Mouse (Mus musculus): ENCODE measurements around the gene Ppp2r5e. TPM values are rescaled to one million over a fixed set of nuclear protein-coding genes. Genes with fewer than 3 reads are reported as not detected.

Ppp2r5e gene
- polyA plus RNA-seq, 1 experiment from 2014 or later = 23.3 TPM

- 97% methylated on average over 8 of the region's 8 CpGs for WGBS
- no peaks in the 10 kb centered on the region for H3K36me3 ChIP-seq (ENCODE audit: control insufficient read depth, insufficient read depth, low read length)
- ATAC-seq (ENCODE audit: low FRiP score) = no peak
- no peaks in the 10 kb centered on the region for H3K4me1 ChIP-seq (replicated peaks; ENCODE audit: control insufficient read depth, insufficient read depth, low read length)
- H3K4me2 ChIP-seq (replicated peaks; ENCODE audit: low read depth, low read length) = no peak overlapping the region
- no peak overlapping the region for H3K9ac ChIP-seq (ENCODE audit: low read depth, low read length)
- H3K9me3 ChIP-seq (ENCODE audit: control insufficient read depth, low read length) = no peaks in the 10 kb centered on the region
- H3K4me3 ChIP-seq (ENCODE audit: low read depth, low read length) = no peak overlapping the region
- H3K27ac ChIP-seq (ENCODE audit: low read depth, low read length) = no peak overlapping the region
- DNase-seq (ENCODE audit: low spot score) = no peak
- no peaks in the 10 kb centered on the region for H3K27me3 ChIP-seq (ENCODE audit: control insufficient read depth, insufficient read depth, low read length)
These were observed 116.0 kb downstream of the Ppp2r5e start for GRCm38 (mm10) chr12:75480031-75480430.

- no peak overlapping the region for H3K27ac ChIP-seq (ENCODE audit: low read depth, low read length)
- ATAC-seq (ENCODE audit: low FRiP score) (no peak), DNase-seq (ENCODE audit: low spot score) (no peak)
- no peak overlapping the region for H3K4me2 ChIP-seq (replicated peaks; ENCODE audit: low read depth, low read length)
- H3K4me3 ChIP-seq (ENCODE audit: low read depth, low read length) = no peak overlapping the region
- no peaks in the 10 kb centered on the region for H3K27me3 ChIP-seq (ENCODE audit: control insufficient read depth, insufficient read depth, low read length)
- 86% methylated on average over 8 of the region's 8 CpGs for WGBS
- no peaks in the 10 kb centered on the region for H3K4me1 ChIP-seq (replicated peaks; ENCODE audit: control insufficient read depth, insufficient read depth, low read length)
- no peaks in the 10 kb centered on the region for H3K9me3 ChIP-seq (ENCODE audit: control insufficient read depth, low read length)
- no peak overlapping the region for H3K9ac ChIP-seq (ENCODE audit: low read depth, low read length)
- H3K36me3 ChIP-seq (ENCODE audit: control insufficient read depth, insufficient read depth, low read length) = no peaks in the 10 kb centered on the region
These were observed 116.6 kb downstream of the Ppp2r5e start for GRCm38 (mm10) chr12:75479375-75479898.

GRCm38 (mm10) chr12:75478596-75478995 is 117.4 kb downstream of the Ppp2r5e start:
- no peak overlapping the region for H3K4me3 ChIP-seq (ENCODE audit: low read depth, low read length)
- H3K27ac ChIP-seq (ENCODE audit: low read depth, low read length) = no peak overlapping the region
- H3K4me1 ChIP-seq (replicated peaks; ENCODE audit: control insufficient read depth, insufficient read depth, low read length) = no peaks in the 10 kb centered on the region
- H3K27me3 ChIP-seq (ENCODE audit: control insufficient read depth, insufficient read depth, low read length) = no peaks in the 10 kb centered on the region
- DNase-seq (ENCODE audit: low spot score) (no peak), ATAC-seq (ENCODE audit: low FRiP score) (no peak)
- 90% methylated on average over 3 of the region's 3 CpGs for WGBS
- no peak overlapping the region for H3K9ac ChIP-seq (ENCODE audit: low read depth, low read length)
- H3K36me3 ChIP-seq (ENCODE audit: control insufficient read depth, insufficient read depth, low read length) = no peaks in the 10 kb centered on the region
- H3K9me3 ChIP-seq (ENCODE audit: control insufficient read depth, low read length) = no peaks in the 10 kb centered on the region
- H3K4me2 ChIP-seq (replicated peaks; ENCODE audit: low read depth, low read length) = no peak overlapping the region

- H3K9ac ChIP-seq (ENCODE audit: low read depth, low read length) = no peak overlapping the region
- no peaks in the 10 kb centered on the region for H3K36me3 ChIP-seq (ENCODE audit: control insufficient read depth, insufficient read depth, low read length)
- no peak for ATAC-seq (ENCODE audit: low FRiP score)
- H3K27ac ChIP-seq (ENCODE audit: low read depth, low read length) = no peak overlapping the region
- H3K27me3 ChIP-seq (ENCODE audit: control insufficient read depth, insufficient read depth, low read length) = no peaks in the 10 kb centered on the region
- H3K4me2 ChIP-seq (replicated peaks; ENCODE audit: low read depth, low read length) = no peak overlapping the region
- WGBS = 67% methylated on average over 4 of the region's 4 CpGs
- H3K9me3 ChIP-seq (ENCODE audit: control insufficient read depth, low read length) = no peaks in the 10 kb centered on the region
- H3K4me1 ChIP-seq (replicated peaks; ENCODE audit: control insufficient read depth, insufficient read depth, low read length) = no peaks in the 10 kb centered on the region
- no peak overlapping the region for H3K4me3 ChIP-seq (ENCODE audit: low read depth, low read length)
- no peak for DNase-seq (ENCODE audit: low spot score)
These were observed 117.9 kb downstream of the Ppp2r5e start for GRCm38 (mm10) chr12:75478117-75478516.

GRCm38 (mm10) chr12:75473021-75473420 is 123.0 kb downstream of the Ppp2r5e start:
- Histone ChIP-seq H3K36me3 (ENCODE audit: control insufficient read depth, insufficient read depth, low read length) (no peaks in the 10 kb centered on the region), H3K4me3 (ENCODE audit: low read depth, low read length) (no peak overlapping the region), H3K9ac (ENCODE audit: low read depth, low read length) (no peak overlapping the region), H3K4me1 (replicated peaks; ENCODE audit: control insufficient read depth, insufficient read depth, low read length) (no peaks in the 10 kb centered on the region), H3K27ac (ENCODE audit: low read depth, low read length) (no peak overlapping the region), H3K4me2 (replicated peaks; ENCODE audit: low read depth, low read length) (no peak overlapping the region), H3K9me3 (ENCODE audit: control insufficient read depth, low read length) (no peaks in the 10 kb centered on the region), H3K27me3 (ENCODE audit: control insufficient read depth, insufficient read depth, low read length) (no peaks in the 10 kb centered on the region)
- no peak for DNase-seq (ENCODE audit: low spot score)
- no peak for ATAC-seq (ENCODE audit: low FRiP score)
- 90% methylated on average over 2 of the region's 2 CpGs for WGBS

GRCm38 (mm10) chr12:75472107-75472506 is 123.9 kb downstream of the Ppp2r5e start:
- no peaks in the 10 kb centered on the region for H3K27me3 ChIP-seq (ENCODE audit: control insufficient read depth, insufficient read depth, low read length)
- H3K4me1 ChIP-seq (replicated peaks; ENCODE audit: control insufficient read depth, insufficient read depth, low read length) = no peaks in the 10 kb centered on the region
- DNase-seq (ENCODE audit: low spot score) (no peak), ATAC-seq (ENCODE audit: low FRiP score) (no peak)
- H3K4me3 ChIP-seq (ENCODE audit: low read depth, low read length) = no peak overlapping the region
- no peak overlapping the region for H3K9ac ChIP-seq (ENCODE audit: low read depth, low read length)
- H3K9me3 ChIP-seq (ENCODE audit: control insufficient read depth, low read length) = no peaks in the 10 kb centered on the region
- H3K27ac ChIP-seq (ENCODE audit: low read depth, low read length) = no peak overlapping the region
- H3K4me2 ChIP-seq (replicated peaks; ENCODE audit: low read depth, low read length) = no peak overlapping the region
- H3K36me3 ChIP-seq (ENCODE audit: control insufficient read depth, insufficient read depth, low read length) = no peaks in the 10 kb centered on the region
- 94% methylated on average over 3 of the region's 3 CpGs for WGBS

GRCm38 (mm10) chr12:75467814-75468213 is 128.2 kb downstream of the Ppp2r5e start:
- Histone ChIP-seq H3K4me3 (ENCODE audit: low read depth, low read length) (no peak overlapping the region), H3K4me2 (replicated peaks; ENCODE audit: low read depth, low read length) (no peak overlapping the region), H3K9ac (ENCODE audit: low read depth, low read length) (no peak overlapping the region), H3K4me1 (replicated peaks; ENCODE audit: control insufficient read depth, insufficient read depth, low read length) (no peaks in the 10 kb centered on the region), H3K27me3 (ENCODE audit: control insufficient read depth, insufficient read depth, low read length) (no peaks in the 10 kb centered on the region), H3K36me3 (ENCODE audit: control insufficient read depth, insufficient read depth, low read length) (peaks cover 3% of the 10 kb centered on the region; the same call in 1 of the 2 replicates), H3K27ac (ENCODE audit: low read depth, low read length) (no peak overlapping the region), H3K9me3 (ENCODE audit: control insufficient read depth, low read length) (no peaks in the 10 kb centered on the region)
- WGBS = 92% methylated on average over 6 of the region's 6 CpGs
- ATAC-seq (ENCODE audit: low FRiP score) = no peak
- no peak for DNase-seq (ENCODE audit: low spot score)

- H3K36me3 ChIP-seq (ENCODE audit: control insufficient read depth, insufficient read depth, low read length) = peaks cover 3% of the 10 kb centered on the region; the same call in 1 of the 2 replicates
- H3K9me3 ChIP-seq (ENCODE audit: control insufficient read depth, low read length) = no peaks in the 10 kb centered on the region
- no peak overlapping the region for H3K4me2 ChIP-seq (replicated peaks; ENCODE audit: low read depth, low read length)
- ATAC-seq (ENCODE audit: low FRiP score) (no peak), DNase-seq (ENCODE audit: low spot score) (no peak)
- H3K9ac ChIP-seq (ENCODE audit: low read depth, low read length) = no peak overlapping the region
- no peak overlapping the region for H3K27ac ChIP-seq (ENCODE audit: low read depth, low read length)
- no peaks in the 10 kb centered on the region for H3K27me3 ChIP-seq (ENCODE audit: control insufficient read depth, insufficient read depth, low read length)
- no peaks in the 10 kb centered on the region for H3K4me1 ChIP-seq (replicated peaks; ENCODE audit: control insufficient read depth, insufficient read depth, low read length)
- no peak overlapping the region for H3K4me3 ChIP-seq (ENCODE audit: low read depth, low read length)
- WGBS = 88% methylated on average over 5 of the region's 5 CpGs
These were observed 128.9 kb downstream of the Ppp2r5e start for GRCm38 (mm10) chr12:75467127-75467526.

- ATAC-seq (ENCODE audit: low FRiP score) (no peak), DNase-seq (ENCODE audit: low spot score) (no peak)
- no peak overlapping the region for H3K27ac ChIP-seq (ENCODE audit: low read depth, low read length)
- H3K36me3 ChIP-seq (ENCODE audit: control insufficient read depth, insufficient read depth, low read length) = peaks cover 3% of the 10 kb centered on the region; the same call in 1 of the 2 replicates
- H3K9ac ChIP-seq (ENCODE audit: low read depth, low read length) = no peak overlapping the region
- whole genome bisulfite sequencing = 94% methylated on average over 7 of the region's 7 CpGs
- H3K4me2 ChIP-seq (replicated peaks; ENCODE audit: low read depth, low read length) = no peak overlapping the region
- H3K4me3 ChIP-seq (ENCODE audit: low read depth, low read length) = no peak overlapping the region
- no peaks in the 10 kb centered on the region for H3K9me3 ChIP-seq (ENCODE audit: control insufficient read depth, low read length)
- H3K4me1 ChIP-seq (replicated peaks; ENCODE audit: control insufficient read depth, insufficient read depth, low read length) = no peaks in the 10 kb centered on the region
- no peaks in the 10 kb centered on the region for H3K27me3 ChIP-seq (ENCODE audit: control insufficient read depth, insufficient read depth, low read length)
These were observed 129.8 kb downstream of the Ppp2r5e start for GRCm38 (mm10) chr12:75466206-75466605.
